ENCODE assay signal across 25 mouse cellular contexts in the genomic region with DNA sequence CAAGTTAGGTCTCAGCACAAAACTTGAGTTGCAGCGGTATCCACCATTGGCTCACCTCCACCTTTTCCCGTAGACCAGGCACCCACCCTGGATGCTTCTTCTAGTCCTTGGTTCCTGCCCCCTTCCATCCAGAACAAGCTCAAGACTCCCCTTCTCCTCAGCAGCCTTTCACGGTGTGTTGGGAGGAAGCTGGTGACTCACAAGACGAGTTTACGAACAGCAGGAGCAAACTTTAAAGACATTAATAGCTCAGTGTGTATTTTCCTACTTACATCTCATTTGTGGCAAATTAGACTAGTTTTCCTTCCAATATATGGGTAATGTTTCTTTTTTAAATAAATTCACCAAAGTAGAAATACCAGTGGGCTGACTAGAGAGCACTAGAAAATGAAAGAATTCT.
DNase-seq lines count a peak whose midpoint lies in the region; ATAC-seq and TF ChIP-seq lines count a peak whose summit lies in the region.
"Had no signal": no experiment of that assay in that cellular context is flagged by ENCODE, and none has a peak within 500 bp of the region (broad histone marks: within the 10 kb centered on the region; RNA-seq: fewer than 3 reads in every experiment).

No protein-coding gene starts in this region.

- no peaks in the 10 kb centered on the region for H3K27me3 ChIP-seq in limb, embryonic 14.5 days (ENCODE audit: control insufficient read depth, insufficient read depth, low read length)
- no peaks in the 10 kb centered on the region for H3K27me3 ChIP-seq in limb, embryonic 10.5 days (ENCODE audit: low read depth, poor library complexity, severe bottlenecking)
- no peaks in the 10 kb centered on the region for H3K27me3 ChIP-seq in CH12.LX (replicated peaks)
- H3K27me3 ChIP-seq: embryonic facial prominence, embryonic 12.5 days; embryonic facial prominence, embryonic 15.5 days; hindbrain, embryonic 13.5 days; intestine, embryonic 15.5 days had no signal

- in situ Hi-C loops in CH12.LX (cut with MboI; ENCODE audit: low pct_ligation_motif_present, low pct_unique_long_range_greater_than_20kb, low sequenced_read_pairs): loop anchor here (5.0 to 25.0 kb wide), 2 partner anchors 36 to 621 kb away; a partner anchor contains a TSS

- dilution Hi-C loops in CH12.LX (cut with MboI; ENCODE audit: extremely low pct_ligation_motif_present, extremely low pct_unique_long_range_greater_than_20kb, low sequenced_read_pairs): no loop called here

- WGBS in limb, embryonic 14.5 days: 65% methylated on average over 5 of the region's 5 CpGs
- WGBS in limb, embryonic 10.5 days: 80% methylated on average over 5 of the region's 5 CpGs
- WGBS in macrophage (ENCODE audit: missing documents): 67% methylated on average over 5 of the region's 5 CpGs

- no peak overlapping the region for H3K9ac ChIP-seq in limb, embryonic 14.5 days (ENCODE audit: low read depth, low read length, severe bottlenecking)
- no peak overlapping the region for H3K9ac ChIP-seq in CH12.LX (ENCODE audit: insufficient read depth, low read depth)
- H3K9ac ChIP-seq: embryonic facial prominence, embryonic 12.5 days; embryonic facial prominence, embryonic 15.5 days; forebrain, postnatal 0 days; hindbrain, embryonic 13.5 days; intestine, embryonic 15.5 days had no signal

- no peaks in the 10 kb centered on the region for H3K9me3 ChIP-seq in limb, embryonic 14.5 days (ENCODE audit: control insufficient read depth, low read length)
- no peaks in the 10 kb centered on the region for H3K9me3 ChIP-seq in limb, embryonic 10.5 days (replicated peaks)
- H3K9me3 ChIP-seq in CH12.LX (replicated peaks; ENCODE audit: low read length): no peaks in the 10 kb centered on the region
- H3K9me3 ChIP-seq: embryonic facial prominence, embryonic 12.5 days; embryonic facial prominence, embryonic 15.5 days; heart, embryonic 10.5 days; hindbrain, embryonic 10.5 days; hindbrain, embryonic 13.5 days; intestine, embryonic 15.5 days had no signal

- no peak for TF ChIP-seq RAD21 in CH12.LX (IDR thresholded peaks at IDR 0.05; ENCODE audit: low read depth, low read length)

- 0 out of 2 replicates have a peak overlapping the region, but pooled peaks have one; percentile 52 for H3K27ac ChIP-seq in limb, embryonic 14.5 days (replicated peaks; ENCODE audit: low read depth, low read length)
- no peak overlapping the region for H3K27ac ChIP-seq in limb, embryonic 10.5 days
- H3K27ac ChIP-seq in CH12.LX (ENCODE audit: insufficient read depth, low read depth) (no peak overlapping the region), macrophage (peak overlapping the region; percentile 12)
- no peak overlapping the region; the same call in 1 of the 2 replicates for H3K27ac ChIP-seq in bone marrow macrophage, adult 2 months (ENCODE audit: insufficient read depth, low read depth, low read length)
- H3K27ac ChIP-seq: embryonic facial prominence, embryonic 12.5 days; embryonic facial prominence, embryonic 15.5 days; heart, adult 2 months; heart, embryonic 10.5 days; hindbrain, embryonic 10.5 days; hindbrain, embryonic 13.5 days; intestine, embryonic 15.5 days had no signal

- H3K79me2 ChIP-seq in CH12.LX (replicated peaks; ENCODE audit: control insufficient read depth, extremely low read depth, insufficient read depth, poor library complexity, severe bottlenecking): no peaks in the 10 kb centered on the region
- no peaks in the 10 kb centered on the region for H3K79me2 ChIP-seq in macrophage (ENCODE audit: inconsistent target)

- no peaks in the 10 kb centered on the region for H3K36me3 ChIP-seq in limb, embryonic 14.5 days (ENCODE audit: control insufficient read depth, insufficient read depth, low read length)
- H3K36me3 ChIP-seq in limb, embryonic 10.5 days: no peaks in the 10 kb centered on the region
- H3K36me3 ChIP-seq in CH12.LX (replicated peaks in 1 of 2; ENCODE audit: control insufficient read depth in 1 of 2, insufficient read depth in 1 of 2, low read length in 1 of 2) (no peaks in the 10 kb centered on the region), macrophage (ENCODE audit: inconsistent target) (no peaks in the 10 kb centered on the region)
- H3K36me3 ChIP-seq: embryonic facial prominence, embryonic 12.5 days; embryonic facial prominence, embryonic 15.5 days; heart, embryonic 10.5 days; hindbrain, embryonic 10.5 days; intestine, embryonic 15.5 days had no signal

- no peak overlapping the region for H3K4me3 ChIP-seq in limb, embryonic 14.5 days (replicated peaks; ENCODE audit: low read length)
- no peak overlapping the region for H3K4me3 ChIP-seq in limb, embryonic 10.5 days
- no peak overlapping the region for H3K4me3 ChIP-seq in CH12.LX (replicated peaks in 1 of 3; ENCODE audit: low read depth in 2 of 3, low read length in 2 of 3, poor library complexity in 1 of 3)
- H3K4me3 ChIP-seq in bone marrow macrophage, adult 2 months (ENCODE audit: insufficient read depth, low read length): peak overlapping the region; percentile 9; the same call in 1 of the 2 replicates
- no peak overlapping the region for H3K4me3 ChIP-seq in macrophage (ENCODE audit: inconsistent target)
- H3K4me3 ChIP-seq: embryonic facial prominence, embryonic 12.5 days; embryonic facial prominence, embryonic 15.5 days; heart, adult 2 months; heart, embryonic 10.5 days; hindbrain, embryonic 10.5 days; hindbrain, embryonic 13.5 days; intestine, embryonic 15.5 days had no signal

- no peak overlapping the region for H3K4me2 ChIP-seq in limb, embryonic 14.5 days (replicated peaks; ENCODE audit: low read depth, low read length, severe bottlenecking)
- H3K4me2 ChIP-seq in CH12.LX (ENCODE audit: insufficient read depth, low read depth, poor library complexity, severe bottlenecking): peak overlapping the region; percentile 70; the same call in 1 of the 2 replicates
- H3K4me2 ChIP-seq: embryonic facial prominence, embryonic 12.5 days; embryonic facial prominence, embryonic 15.5 days; hindbrain, embryonic 13.5 days; intestine, embryonic 15.5 days had no signal

- TF ChIP-seq POLR2A in limb, embryonic 14.5 days (IDR thresholded peaks at IDR 0.05; ENCODE audit: borderline replicate concordance, extremely low read depth, insufficient read depth, insufficient read length): no peak
- TF ChIP-seq POLR2A in CH12.LX (IDR thresholded peaks at IDR 0.05; ENCODE audit: low read depth, low read length): no peak
- TF ChIP-seq POLR2A in bone marrow macrophage, adult 2 months (IDR thresholded peaks at IDR 0.05; ENCODE audit: borderline replicate concordance, low read depth, low read length): no peak

- H3K4me1 ChIP-seq in limb, embryonic 14.5 days (ENCODE audit: control insufficient read depth, insufficient read depth, low read length): peaks cover 4% of the 10 kb centered on the region; the same call in 1 of the 2 replicates
- H3K4me1 ChIP-seq in limb, embryonic 10.5 days: peaks cover 13% of the 10 kb centered on the region
- H3K4me1 ChIP-seq in CH12.LX (ENCODE audit: control insufficient read depth in 1 of 2, insufficient read depth in 2 of 2): peaks cover 7 to 15% of the 10 kb centered on the region in 2 experiments
- H3K4me1 ChIP-seq in bone marrow macrophage, adult 2 months (ENCODE audit: control insufficient read depth, insufficient read depth, low read length): peaks cover 63% of the 10 kb centered on the region
- H3K4me1 ChIP-seq: embryonic facial prominence, embryonic 12.5 days; intestine, embryonic 15.5 days had no signal

- ATAC-seq in limb, embryonic 14.5 days (ENCODE audit: low FRiP score, low read depth): no peak
- ATAC-seq: forebrain, embryonic 14.5 days; forebrain, postnatal 0 days; hindbrain, embryonic 16.5 days; intestine, embryonic 15.5 days had no signal

- no peak for DNase-seq in limb, embryonic 14.5 days (ENCODE audit: low spot score)
- no peak for DNase-seq in limb, embryonic 10.5 days (ENCODE audit: low spot score)
- no peak for DNase-seq in CH12.LX (ENCODE audit: extremely low read depth)
- no peak for DNase-seq in embryo, embryonic 11 days
- no peak for DNase-seq in B cell, adult 2 months
- DNase-seq: adrenal gland, adult 2 months; adrenal gland, postnatal 25 days; cerebellum, adult 18-20 months; cerebellum, adult 9-10 months; cerebellum, postnatal 14 days; forebrain, postnatal 0 days; gastrocnemius, postnatal 10 days; gastrocnemius, postnatal 36 days; heart, adult 2 months; kidney, adult 11 months had no signal

- no peak for TF ChIP-seq CTCF in CH12.LX (conservative IDR thresholded peaks at IDR 0.05 in 1 of 2, IDR thresholded peaks at IDR 0.05 in 1 of 2; ENCODE audit: low read depth in 2 of 2, low read length in 2 of 2)
- TF ChIP-seq CTCF in bone marrow macrophage, adult 2 months (IDR thresholded peaks at IDR 0.05; ENCODE audit: low read depth, low read length): no peak

- no peak for TF ChIP-seq EP300 in CH12.LX (IDR thresholded peaks at IDR 0.05; ENCODE audit: low read length)

TF ChIP-seq in CH12.LX, 34 proteins besides CTCF, POLR2A, EP300 and RAD21:
- no peak for TF ChIP-seq CHD1 (IDR thresholded peaks at IDR 0.05; ENCODE audit: low read depth, low read length)
- TF ChIP-seq MAZ (IDR thresholded peaks at IDR 0.05; ENCODE audit: low read depth, low read length): no peak
- TF ChIP-seq TCF12 (IDR thresholded peaks at IDR 0.05; ENCODE audit: low read depth, low read length): no peak
- TF ChIP-seq JUND (conservative IDR thresholded peaks at IDR 0.05; ENCODE audit: low read depth, low read length): no peak
- no peak for TF ChIP-seq JUN (IDR thresholded peaks at IDR 0.05; ENCODE audit: insufficient read depth, low read depth, low read length)
- TF ChIP-seq USF1 (IDR thresholded peaks at IDR 0.05; ENCODE audit: low read depth, low read length): no peak
- TF ChIP-seq ETS1 (conservative IDR thresholded peaks at IDR 0.05; ENCODE audit: low read depth, low read length): no peak
- TF ChIP-seq ELF1 (IDR thresholded peaks at IDR 0.05; ENCODE audit: low read depth, low read length): no peak
- no peak for TF ChIP-seq HCFC1 (IDR thresholded peaks at IDR 0.05; ENCODE audit: low read depth, low read length)
- TF ChIP-seq NELFE (IDR thresholded peaks at IDR 0.05; ENCODE audit: low read depth, low read length): no peak
- TF ChIP-seq ZNF384 (IDR thresholded peaks at IDR 0.05; ENCODE audit: low read depth, low read length): no peak
- no peak for TF ChIP-seq PAX5 (IDR thresholded peaks at IDR 0.05; ENCODE audit: low read length)
- no peak for TF ChIP-seq KAT2A (IDR thresholded peaks at IDR 0.05; ENCODE audit: insufficient replicate concordance, low read length)
- TF ChIP-seq POLR2AphosphoS2 (IDR thresholded peaks at IDR 0.05; ENCODE audit: low read depth, low read length): no peak
- no peak for TF ChIP-seq RCOR1 (conservative IDR thresholded peaks at IDR 0.05; ENCODE audit: low read depth, low read length)

Comparison
In these comparisons a context has a peak if more than half of its experiments do, and no peak if none do; other contexts are left out.
1. H3K27ac ChIP-seq: peak in limb, embryonic 14.5 days (single experiment) and macrophage (single experiment); none in limb, embryonic 10.5 days (single experiment), CH12.LX (single experiment) and bone marrow macrophage, adult 2 months (single experiment).